Comparison of ENCODE assay signal across 29 mouse cellular contexts in the genomic region with DNA sequence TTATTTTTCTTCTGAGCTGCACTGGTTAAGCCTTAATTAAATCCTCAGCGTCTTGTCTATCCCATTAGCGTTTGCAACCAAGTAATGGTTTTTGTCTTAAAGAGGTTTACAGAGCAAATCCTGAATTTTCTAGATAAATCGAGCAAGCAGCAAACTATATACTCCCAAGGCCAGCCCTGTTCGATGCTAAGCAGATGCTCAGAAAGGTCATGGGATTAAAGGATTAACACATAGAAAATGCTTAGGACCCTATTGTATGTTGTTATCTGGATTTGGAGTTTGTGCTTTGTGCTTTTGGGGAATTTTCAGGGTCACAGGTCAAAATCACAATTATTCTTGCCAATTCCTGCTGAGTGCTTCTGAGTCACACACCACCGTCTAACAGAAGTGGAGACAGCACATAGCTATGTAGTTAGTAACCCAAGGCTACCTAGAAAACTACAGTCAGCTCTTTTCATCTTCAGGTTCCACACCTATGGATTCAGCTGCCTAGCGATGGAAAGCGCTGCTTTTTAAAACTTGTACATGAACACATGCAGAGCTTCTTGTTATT. TPM values are rescaled to one million over a fixed set of nuclear protein-coding genes. Genes with fewer than 3 reads are reported as not detected.
DNase-seq lines count a peak whose midpoint lies in the region; ATAC-seq lines count a peak whose summit lies in the region.
"Had no signal": no experiment of that assay in that cellular context is flagged by ENCODE, and none has a peak within 500 bp of the region (broad histone marks: within the 10 kb centered on the region; RNA-seq: fewer than 3 reads in every experiment).

No protein-coding gene starts in this region.

- H3K4me1 ChIP-seq in hindbrain, embryonic 10.5 days (replicated peaks) = peaks cover 26% of the 10 kb centered on the region
- H3K4me1 ChIP-seq in hindbrain, embryonic 11.5 days (replicated peaks; ENCODE audit: control insufficient read depth, insufficient read depth, low read length) = 0 out of 2 replicates have a peak, but pooled peaks cover 3% of the 10 kb centered on the region
- peaks cover 34% of the 10 kb centered on the region for H3K4me1 ChIP-seq in neural tube, embryonic 13.5 days (replicated peaks)
- peaks cover 19% of the 10 kb centered on the region; the same call in 1 of the 2 replicates for H3K4me1 ChIP-seq in neural tube, embryonic 15.5 days
- H3K4me1 ChIP-seq in forebrain, embryonic 11.5 days (replicated peaks; ENCODE audit: control insufficient read depth, insufficient read depth, low read length) = peaks cover 5% of the 10 kb centered on the region; the same call in 1 of the 2 replicates
- H3K4me1 ChIP-seq: embryonic facial prominence, embryonic 15.5 days; heart, embryonic 15.5 days had no signal

- H3K9ac ChIP-seq in hindbrain, embryonic 11.5 days (ENCODE audit: low read depth, low read length) = no peak overlapping the region
- H3K9ac ChIP-seq in neural tube, embryonic 13.5 days = no peak overlapping the region
- no peak overlapping the region for H3K9ac ChIP-seq in neural tube, embryonic 15.5 days (replicated peaks)
- H3K9ac ChIP-seq in forebrain, embryonic 11.5 days (ENCODE audit: low read length) = no peak overlapping the region
- H3K9ac ChIP-seq: embryonic facial prominence, embryonic 15.5 days; heart, embryonic 15.5 days; hindbrain, embryonic 15.5 days; kidney, embryonic 15.5 days; limb, embryonic 13.5 days had no signal

- no peaks in the 10 kb centered on the region for H3K9me3 ChIP-seq in hindbrain, embryonic 10.5 days
- H3K9me3 ChIP-seq in hindbrain, embryonic 11.5 days (ENCODE audit: control insufficient read depth, low read length) = no peaks in the 10 kb centered on the region
- H3K9me3 ChIP-seq in neural tube, embryonic 13.5 days = no peaks in the 10 kb centered on the region
- no peaks in the 10 kb centered on the region for H3K9me3 ChIP-seq in neural tube, embryonic 15.5 days (replicated peaks)
- no peaks in the 10 kb centered on the region for H3K9me3 ChIP-seq in forebrain, embryonic 11.5 days (ENCODE audit: control insufficient read depth, low read length)
- H3K9me3 ChIP-seq: embryonic facial prominence, embryonic 10.5 days; embryonic facial prominence, embryonic 15.5 days; heart, embryonic 10.5 days; heart, embryonic 15.5 days; hindbrain, embryonic 15.5 days; kidney, embryonic 15.5 days; limb, embryonic 13.5 days had no signal

- no peak overlapping the region for H3K4me3 ChIP-seq in hindbrain, embryonic 10.5 days
- no peak overlapping the region for H3K4me3 ChIP-seq in hindbrain, embryonic 11.5 days (ENCODE audit: low read depth, low read length)
- no peak overlapping the region for H3K4me3 ChIP-seq in neural tube, embryonic 13.5 days
- H3K4me3 ChIP-seq in neural tube, embryonic 15.5 days (replicated peaks) = no peak overlapping the region
- no peak overlapping the region for H3K4me3 ChIP-seq in forebrain, embryonic 11.5 days (ENCODE audit: low read depth, low read length)
- H3K4me3 ChIP-seq: embryonic facial prominence, embryonic 10.5 days; embryonic facial prominence, embryonic 15.5 days; heart, embryonic 10.5 days; heart, embryonic 15.5 days; hindbrain, embryonic 15.5 days; kidney, embryonic 15.5 days; limb, embryonic 13.5 days had no signal

- no peak for ATAC-seq in hindbrain, embryonic 11.5 days (ENCODE audit: low FRiP score)
- no peak for ATAC-seq in neural tube, embryonic 13.5 days (ENCODE audit: low read depth)
- no peak for ATAC-seq in neural tube, embryonic 15.5 days (ENCODE audit: low FRiP score)
- no peak for ATAC-seq in forebrain, embryonic 11.5 days (replicated peaks; ENCODE audit: low FRiP score)
- ATAC-seq: forebrain, embryonic 14.5 days; inflammation-experienced regulatory T-cells, adult 6 months had no signal

- H3K4me2 ChIP-seq in hindbrain, embryonic 11.5 days (replicated peaks; ENCODE audit: low read depth, low read length) = no peak overlapping the region
- no peak overlapping the region for H3K4me2 ChIP-seq in neural tube, embryonic 13.5 days
- H3K4me2 ChIP-seq in neural tube, embryonic 15.5 days = no peak overlapping the region
- no peak overlapping the region for H3K4me2 ChIP-seq in forebrain, embryonic 11.5 days (ENCODE audit: low read depth, low read length, severe bottlenecking)
- H3K4me2 ChIP-seq: embryonic facial prominence, embryonic 15.5 days; heart, embryonic 15.5 days; kidney, embryonic 15.5 days; limb, embryonic 13.5 days; liver, embryonic 11.5 days had no signal

- DNase-seq in hindbrain, embryonic 10.5 days (ENCODE audit: low spot score) = no peak
- DNase-seq in hindbrain, embryonic 11.5 days (ENCODE audit: low spot score) = no peak
- peak; percentile 16 for DNase-seq in adipocyte (ENCODE audit: low spot score)
- no peak for DNase-seq in right cerebral cortex, postnatal 36 days (ENCODE audit: low spot score in 2 of 2)
- no peak for DNase-seq in forebrain, embryonic 11.5 days (ENCODE audit: low spot score)
- DNase-seq: cerebellum, adult 8-10 months; cerebellum, postnatal 25 days; gastrocnemius, postnatal 25 days; heart, adult 11 months; kidney, adult 11 months; kidney, postnatal 25 days; lung, postnatal 36 days; midbrain, embryonic 14.5 days; thymus, postnatal 4 days had no signal

- 77% methylated on average over 7 of the region's 7 CpGs for WGBS in hindbrain, embryonic 10.5 days
- WGBS in hindbrain, embryonic 11.5 days = 75% methylated on average over 7 of the region's 7 CpGs
- 75% methylated on average over 7 of the region's 7 CpGs for WGBS in neural tube, embryonic 13.5 days
- 70% methylated on average over 7 of the region's 7 CpGs for WGBS in neural tube, embryonic 15.5 days
- WGBS in forebrain, embryonic 11.5 days = 47% methylated on average over 7 of the region's 7 CpGs

- H3K27ac ChIP-seq in hindbrain, embryonic 10.5 days = peak overlapping the region; percentile 78; the same call in 1 of the 2 replicates
- no peak overlapping the region for H3K27ac ChIP-seq in hindbrain, embryonic 11.5 days (ENCODE audit: low read depth, low read length)
- H3K27ac ChIP-seq in neural tube, embryonic 13.5 days (replicated peaks) = peak overlapping the region; percentile 80
- H3K27ac ChIP-seq in neural tube, embryonic 15.5 days (replicated peaks) = no peak overlapping the region; the same call in 1 of the 2 replicates
- no peak overlapping the region for H3K27ac ChIP-seq in forebrain, embryonic 11.5 days (ENCODE audit: low read depth, low read length)
- H3K27ac ChIP-seq: embryonic facial prominence, embryonic 10.5 days; embryonic facial prominence, embryonic 15.5 days; heart, embryonic 10.5 days; heart, embryonic 15.5 days; kidney, embryonic 15.5 days; limb, embryonic 13.5 days had no signal

- H3K36me3 ChIP-seq in hindbrain, embryonic 10.5 days = no peaks in the 10 kb centered on the region
- H3K36me3 ChIP-seq in hindbrain, embryonic 11.5 days (ENCODE audit: control insufficient read depth, insufficient read depth, low read length) = no peaks in the 10 kb centered on the region
- H3K36me3 ChIP-seq in neural tube, embryonic 13.5 days = no peaks in the 10 kb centered on the region
- no peaks in the 10 kb centered on the region for H3K36me3 ChIP-seq in neural tube, embryonic 15.5 days
- no peaks in the 10 kb centered on the region for H3K36me3 ChIP-seq in forebrain, embryonic 11.5 days (ENCODE audit: control insufficient read depth, insufficient read depth, low read length)
- H3K36me3 ChIP-seq: embryonic facial prominence, embryonic 10.5 days; embryonic facial prominence, embryonic 15.5 days; heart, embryonic 10.5 days; heart, embryonic 15.5 days; hindbrain, embryonic 15.5 days; kidney, embryonic 15.5 days; limb, embryonic 13.5 days had no signal

- no peaks in the 10 kb centered on the region for H3K27me3 ChIP-seq in hindbrain, embryonic 10.5 days (ENCODE audit: insufficient read depth, poor library complexity, severe bottlenecking)
- no peaks in the 10 kb centered on the region for H3K27me3 ChIP-seq in hindbrain, embryonic 11.5 days (ENCODE audit: control insufficient read depth, insufficient read depth, low read length)
- no peaks in the 10 kb centered on the region for H3K27me3 ChIP-seq in neural tube, embryonic 13.5 days
- H3K27me3 ChIP-seq in neural tube, embryonic 15.5 days (replicated peaks) = no peaks in the 10 kb centered on the region
- H3K27me3 ChIP-seq in forebrain, embryonic 11.5 days (ENCODE audit: control insufficient read depth, insufficient read depth, low read length) = no peaks in the 10 kb centered on the region; the same call in 1 of the 2 replicates
- H3K27me3 ChIP-seq: CH12.LX; embryonic facial prominence, embryonic 15.5 days; heart, embryonic 15.5 days; hindbrain, embryonic 15.5 days had no signal

RNA-seq across cellular contexts. Expression of gene Crnkl1, which starts 13.7 kb away (rescaled TPM):
- polyA plus RNA-seq in hindbrain, embryonic 10.5 days (2016; fragmentation: Nextera tagmentation; extraction: Ambion mirVana) = 26.7 and 33.6 TPM in 2 replicates
- polyA plus RNA-seq in hindbrain, embryonic 11.5 days (2014; fragmentation: Nextera tagmentation; extraction: Ambion mirVana) = 42.3 and 43.9 TPM in 2 replicates
- polyA plus RNA-seq in neural tube, embryonic 13.5 days (2015; fragmentation: Nextera tagmentation; extraction: Ambion mirVana) = 26.2 and 27.8 TPM in 2 replicates
- 18.8 and 22.7 TPM in 2 replicates for polyA plus RNA-seq in neural tube, embryonic 15.5 days (2015; fragmentation: Nextera tagmentation; extraction: Ambion mirVana)
- polyA plus RNA-seq in forebrain, embryonic 11.5 days (2014; fragmentation: Nextera tagmentation; extraction: Ambion mirVana) = 40.9 and 45.0 TPM in 2 replicates

RNA-seq across cellular contexts. Expression of gene Cfap61, which starts 13.9 kb away (rescaled TPM):
- 2.2 and 5.0 TPM in 2 replicates for polyA plus RNA-seq in hindbrain, embryonic 10.5 days (2016; fragmentation: Nextera tagmentation; extraction: Ambion mirVana)
- 1.7 and 2.4 TPM in 2 replicates for polyA plus RNA-seq in hindbrain, embryonic 11.5 days (2014; fragmentation: Nextera tagmentation; extraction: Ambion mirVana)
- polyA plus RNA-seq in neural tube, embryonic 13.5 days (2015; fragmentation: Nextera tagmentation; extraction: Ambion mirVana) = 2.2 and 4.7 TPM in 2 replicates
- 2.7 and 3.4 TPM in 2 replicates for polyA plus RNA-seq in neural tube, embryonic 15.5 days (2015; fragmentation: Nextera tagmentation; extraction: Ambion mirVana)
- 1.4 and 1.9 TPM in 2 replicates for polyA plus RNA-seq in forebrain, embryonic 11.5 days (2014; fragmentation: Nextera tagmentation; extraction: Ambion mirVana)
- polyA plus RNA-seq: inflammation-experienced regulatory T-cells, adult 6 months; liver, embryonic 11.5 days; liver, embryonic 16.5 days; stomach, embryonic 14.5 days had no signal

RNA-seq across cellular contexts. Expression of gene Naa20, which starts 46.6 kb away (rescaled TPM):
- 136 and 149 TPM in 2 replicates for polyA plus RNA-seq in hindbrain, embryonic 10.5 days (2016; fragmentation: Nextera tagmentation; extraction: Ambion mirVana)
- 139 and 146 TPM in 2 replicates for polyA plus RNA-seq in hindbrain, embryonic 11.5 days (2014; fragmentation: Nextera tagmentation; extraction: Ambion mirVana)
- 127 and 135 TPM in 2 replicates for polyA plus RNA-seq in neural tube, embryonic 13.5 days (2015; fragmentation: Nextera tagmentation; extraction: Ambion mirVana)
- polyA plus RNA-seq in neural tube, embryonic 15.5 days (2015; fragmentation: Nextera tagmentation; extraction: Ambion mirVana) = 130 and 140 TPM in 2 replicates
- polyA plus RNA-seq in forebrain, embryonic 11.5 days (2014; fragmentation: Nextera tagmentation; extraction: Ambion mirVana) = 142 and 144 TPM in 2 replicates

Comparison
In these comparisons a context has a peak if more than half of its experiments do, and no peak if none do; other contexts are left out.
1. H3K27ac ChIP-seq: peak in hindbrain, embryonic 10.5 days (single experiment) and neural tube, embryonic 13.5 days (single experiment); none in hindbrain, embryonic 11.5 days (single experiment), neural tube, embryonic 15.5 days (single experiment) and forebrain, embryonic 11.5 days (single experiment).